Mouse (Mus musculus): Measurements from ENCODE around the gene Kcnj8. TPM values are rescaled to one million over a fixed set of nuclear protein-coding genes. Genes with fewer than 3 reads are reported as not detected.

Gene Kcnj8
- total and polyA plus RNA-seq, 3 experiments: 0.16 TPM; not detected in 2

GRCm38 (mm10) chr6:142542800-142543175 is 28.6 kb downstream of the Kcnj8 start:
- no peak for TF ChIP-seq POLR2AphosphoS5 (IDR thresholded peaks at IDR 0.05; ENCODE audit: insufficient replicate concordance, low read depth, low read length)
- DNase-seq (ENCODE audit: low spot score): no peak
- no peak overlapping the region for H3K4me3 ChIP-seq (ENCODE audit: low read depth, low read length)
- no peak for ATAC-seq (ENCODE audit: extremely low read depth, insufficient number of reproducible peaks, low FRiP score, poor library complexity, severe bottlenecking)
- H3K36me3 ChIP-seq (replicated peaks): no peaks in the 10 kb centered on the region
- H3K4me1 ChIP-seq (ENCODE audit: insufficient read depth, low read depth, low read length): no peaks in the 10 kb centered on the region
- no peaks in the 10 kb centered on the region for H3K9me3 ChIP-seq (replicated peaks)
- no peaks in the 10 kb centered on the region for H3K27me3 ChIP-seq (ENCODE audit: insufficient read depth, low read length)

GRCm38 (mm10) chr6:142542082-142542799 is 29.2 kb downstream of the Kcnj8 start:
- H3K4me1 ChIP-seq (ENCODE audit: insufficient read depth, low read depth, low read length): no peaks in the 10 kb centered on the region
- no peaks in the 10 kb centered on the region for H3K27me3 ChIP-seq (ENCODE audit: insufficient read depth, low read length)
- no peak for TF ChIP-seq POLR2AphosphoS5 (IDR thresholded peaks at IDR 0.05; ENCODE audit: insufficient replicate concordance, low read depth, low read length)
- no peak for TF ChIP-seq CTCF (IDR thresholded peaks at IDR 0.05; ENCODE audit: low read depth, low read length)
- no peak for TF ChIP-seq GATA2 (IDR thresholded peaks at IDR 0.05; ENCODE audit: borderline replicate concordance, low read depth, low read length)
- no peak for TF ChIP-seq TAL1 (conservative IDR thresholded peaks at IDR 0.05; ENCODE audit: low read depth, low read length)
- no peak for TF ChIP-seq GATA1 (IDR thresholded peaks at IDR 0.05; ENCODE audit: borderline replicate concordance, low read length)
- no peaks in the 10 kb centered on the region for H3K9me3 ChIP-seq (replicated peaks)
- DNase-seq (ENCODE audit: low spot score): no peak
- H3K36me3 ChIP-seq (replicated peaks): no peaks in the 10 kb centered on the region
- H3K4me3 ChIP-seq (ENCODE audit: low read depth, low read length): no peak overlapping the region
- ATAC-seq (ENCODE audit: extremely low read depth, insufficient number of reproducible peaks, low FRiP score, poor library complexity, severe bottlenecking): no peak

GRCm38 (mm10) chr6:142540561-142541160 is 30.8 kb downstream of the Kcnj8 start:
- H3K36me3 ChIP-seq (replicated peaks): no peaks in the 10 kb centered on the region
- no peaks in the 10 kb centered on the region for H3K27me3 ChIP-seq (ENCODE audit: insufficient read depth, low read length)
- no peak for ATAC-seq (ENCODE audit: extremely low read depth, insufficient number of reproducible peaks, low FRiP score, poor library complexity, severe bottlenecking)
- DNase-seq (ENCODE audit: low spot score): no peak
- no peaks in the 10 kb centered on the region for H3K4me1 ChIP-seq (ENCODE audit: insufficient read depth, low read depth, low read length)
- no peak for TF ChIP-seq POLR2AphosphoS5 (IDR thresholded peaks at IDR 0.05; ENCODE audit: insufficient replicate concordance, low read depth, low read length)
- no peak for TF ChIP-seq GATA2 (IDR thresholded peaks at IDR 0.05; ENCODE audit: borderline replicate concordance, low read depth, low read length)
- no peak overlapping the region for H3K4me3 ChIP-seq (ENCODE audit: low read depth, low read length)
- no peaks in the 10 kb centered on the region for H3K9me3 ChIP-seq (replicated peaks)

GRCm38 (mm10) chr6:142540131-142540530 is 31.3 kb downstream of the Kcnj8 start:
- Histone ChIP-seq H3K4me3 (ENCODE audit: low read depth, low read length) (no peak overlapping the region), H3K9me3 (replicated peaks) (no peaks in the 10 kb centered on the region)

GRCm38 (mm10) chr6:142538503-142538902 is 32.9 kb downstream of the Kcnj8 start:
- H3K4me3 ChIP-seq (ENCODE audit: low read depth, low read length): no peak overlapping the region
- no peak for ATAC-seq (ENCODE audit: extremely low read depth, insufficient number of reproducible peaks, low FRiP score, poor library complexity, severe bottlenecking)

More at GRCm38 (mm10) chr6:142540131-142540530, 31.3 kb downstream of the Kcnj8 start:
- no peak for ATAC-seq (ENCODE audit: extremely low read depth, insufficient number of reproducible peaks, low FRiP score, poor library complexity, severe bottlenecking)
- DNase-seq (ENCODE audit: low spot score): no peak
- Histone ChIP-seq H3K4me1 (ENCODE audit: insufficient read depth, low read depth, low read length) (no peaks in the 10 kb centered on the region), H3K27me3 (ENCODE audit: insufficient read depth, low read length) (no peaks in the 10 kb centered on the region), H3K36me3 (replicated peaks) (no peaks in the 10 kb centered on the region)
- TF ChIP-seq TAL1 (conservative IDR thresholded peaks at IDR 0.05; ENCODE audit: low read depth, low read length) (no peak), CTCF (IDR thresholded peaks at IDR 0.05; ENCODE audit: low read depth, low read length) (no peak), POLR2AphosphoS5 (IDR thresholded peaks at IDR 0.05; ENCODE audit: insufficient replicate concordance, low read depth, low read length) (no peak), GATA1 (IDR thresholded peaks at IDR 0.05; ENCODE audit: borderline replicate concordance, low read length) (no peak), GATA2 (IDR thresholded peaks at IDR 0.05; ENCODE audit: borderline replicate concordance, low read depth, low read length) (no peak)

GRCm38 (mm10) chr6:142533412-142533811 is 38.0 kb downstream of the Kcnj8 start:
- Histone ChIP-seq H3K4me1 (ENCODE audit: insufficient read depth, low read depth, low read length) (no peaks in the 10 kb centered on the region), H3K9me3 (replicated peaks) (no peaks in the 10 kb centered on the region), H3K27me3 (ENCODE audit: insufficient read depth, low read length) (no peaks in the 10 kb centered on the region), H3K4me3 (ENCODE audit: low read depth, low read length) (no peak overlapping the region), H3K36me3 (replicated peaks) (no peaks in the 10 kb centered on the region)
- ATAC-seq (ENCODE audit: extremely low read depth, insufficient number of reproducible peaks, low FRiP score, poor library complexity, severe bottlenecking): no peak
- no peak for TF ChIP-seq CTCF (IDR thresholded peaks at IDR 0.05; ENCODE audit: low read depth, low read length)
- TF ChIP-seq GATA2 (IDR thresholded peaks at IDR 0.05; ENCODE audit: borderline replicate concordance, low read depth, low read length): no peak
- TF ChIP-seq GATA1 (IDR thresholded peaks at IDR 0.05; ENCODE audit: borderline replicate concordance, low read length): no peak
- TF ChIP-seq TAL1 (conservative IDR thresholded peaks at IDR 0.05; ENCODE audit: low read depth, low read length): no peak
- TF ChIP-seq POLR2AphosphoS5 (IDR thresholded peaks at IDR 0.05; ENCODE audit: insufficient replicate concordance, low read depth, low read length): no peak
- no peak for DNase-seq (ENCODE audit: low spot score)

More at GRCm38 (mm10) chr6:142538503-142538902, 32.9 kb downstream of the Kcnj8 start:
- Histone ChIP-seq H3K27me3 (ENCODE audit: insufficient read depth, low read length) (no peaks in the 10 kb centered on the region), H3K36me3 (replicated peaks) (no peaks in the 10 kb centered on the region), H3K9me3 (replicated peaks) (no peaks in the 10 kb centered on the region), H3K4me1 (ENCODE audit: insufficient read depth, low read depth, low read length) (no peaks in the 10 kb centered on the region)
- no peak for DNase-seq (ENCODE audit: low spot score)
- TF ChIP-seq POLR2AphosphoS5 (IDR thresholded peaks at IDR 0.05; ENCODE audit: insufficient replicate concordance, low read depth, low read length) (no peak), TAL1 (conservative IDR thresholded peaks at IDR 0.05; ENCODE audit: low read depth, low read length) (no peak), GATA1 (IDR thresholded peaks at IDR 0.05; ENCODE audit: borderline replicate concordance, low read length) (no peak), CTCF (IDR thresholded peaks at IDR 0.05; ENCODE audit: low read depth, low read length) (no peak), GATA2 (IDR thresholded peaks at IDR 0.05; ENCODE audit: borderline replicate concordance, low read depth, low read length) (no peak)
